Mouse (Mus musculus): Measurements from ENCODE around the gene Fat2. TPM values are rescaled to one million over a fixed set of nuclear protein-coding genes. Genes with fewer than 3 reads are reported as not detected.

Gene Fat2
- total RNA-seq, 2 experiments from 2014 or later: 0.05 TPM; not detected in 1

DNA sequence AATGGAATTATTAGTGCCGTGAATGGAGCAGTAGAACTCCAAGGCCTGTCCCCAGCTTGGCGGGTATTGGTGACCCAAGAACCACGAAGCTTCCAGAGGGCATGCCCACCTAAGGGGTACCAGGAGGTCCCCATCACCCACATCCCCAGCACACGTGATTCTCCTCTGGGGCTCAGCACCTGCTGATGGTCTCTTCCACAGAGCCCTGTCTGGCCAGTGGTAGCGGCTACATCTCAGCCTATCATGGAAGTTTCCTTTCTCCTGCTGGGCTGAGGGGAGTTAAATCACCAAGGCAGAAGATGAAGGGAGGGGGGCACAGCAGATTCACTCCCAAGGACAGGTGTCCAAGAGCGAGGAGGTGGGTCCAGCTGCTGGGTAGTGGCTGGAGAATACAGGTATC, 2.3 kb downstream of the Fat2 start:
- intact Hi-C loops (cut with DNase I): no loop called here
- no peak for DNase-seq

DNA sequence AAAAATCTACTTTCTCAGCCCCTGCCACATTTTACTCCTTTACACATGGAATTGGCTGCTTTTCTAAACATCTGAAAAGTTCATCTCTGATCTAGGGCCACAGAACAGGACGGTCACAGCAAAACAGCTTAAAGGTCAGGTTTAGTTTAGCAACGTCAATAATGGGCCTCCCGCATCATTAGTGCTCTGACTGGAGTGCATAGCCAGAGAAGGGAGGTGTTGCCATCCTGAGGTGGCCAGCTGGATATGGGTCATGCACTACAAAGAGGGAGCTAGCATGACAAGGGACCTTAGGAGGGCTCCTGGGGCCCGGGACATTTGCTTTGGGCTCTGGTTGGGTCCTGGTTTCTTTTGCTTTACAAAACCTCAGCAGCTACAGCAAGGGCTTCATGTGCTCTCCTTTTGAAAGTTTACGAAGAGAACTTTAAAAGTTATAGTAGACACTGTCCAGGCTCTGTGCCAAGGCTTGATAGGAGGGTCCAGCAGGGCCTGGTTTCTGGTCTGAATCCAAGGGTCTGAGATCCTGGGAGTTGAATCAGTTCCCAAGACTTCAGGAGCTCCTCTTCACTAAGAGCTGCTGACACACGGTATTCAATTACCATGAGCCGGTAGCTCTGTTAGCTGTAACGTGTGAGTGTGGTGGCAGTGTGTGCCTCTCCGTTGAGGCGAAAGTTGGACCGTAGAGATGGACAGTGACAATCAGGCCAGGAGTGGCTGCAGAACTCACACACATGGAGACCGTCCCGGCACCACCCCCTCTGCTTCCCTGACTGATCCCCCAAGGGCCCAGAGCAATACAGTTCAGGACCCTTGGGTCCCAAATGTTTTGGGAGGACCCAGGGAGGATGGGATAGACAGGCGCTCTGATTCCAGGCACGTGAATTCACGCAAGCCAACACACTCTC, 6.2 kb downstream of the Fat2 start:
- no peak for DNase-seq
- intact Hi-C loops (cut with DNase I): no loop called here

GRCm38 (mm10) chr11:55327558-55328409, 8.6 kb downstream of the Fat2 start:
- no peak for DNase-seq
- intact Hi-C loops (cut with DNase I): no loop called here

DNA sequence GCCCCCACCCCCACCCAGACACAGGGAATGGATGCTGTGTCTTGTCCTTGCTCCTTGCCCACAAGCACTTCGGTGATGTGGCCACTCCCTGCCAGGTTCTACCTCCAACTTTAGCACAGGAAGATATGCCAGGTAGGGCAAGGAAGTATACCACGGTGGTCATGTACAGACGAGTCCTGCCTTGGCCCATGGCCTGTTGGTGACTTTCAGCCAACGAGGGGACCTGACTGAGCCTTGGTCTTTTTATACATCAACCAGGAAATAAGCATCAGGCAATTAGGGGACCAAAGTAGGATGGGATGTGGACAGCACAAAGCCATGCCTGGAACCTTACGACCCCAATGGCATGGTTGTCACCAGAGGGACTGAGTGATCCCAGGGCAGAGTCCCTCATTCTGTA, 9.3 kb downstream of the Fat2 start:
- intact Hi-C loops (cut with DNase I): no loop called here

DNA sequence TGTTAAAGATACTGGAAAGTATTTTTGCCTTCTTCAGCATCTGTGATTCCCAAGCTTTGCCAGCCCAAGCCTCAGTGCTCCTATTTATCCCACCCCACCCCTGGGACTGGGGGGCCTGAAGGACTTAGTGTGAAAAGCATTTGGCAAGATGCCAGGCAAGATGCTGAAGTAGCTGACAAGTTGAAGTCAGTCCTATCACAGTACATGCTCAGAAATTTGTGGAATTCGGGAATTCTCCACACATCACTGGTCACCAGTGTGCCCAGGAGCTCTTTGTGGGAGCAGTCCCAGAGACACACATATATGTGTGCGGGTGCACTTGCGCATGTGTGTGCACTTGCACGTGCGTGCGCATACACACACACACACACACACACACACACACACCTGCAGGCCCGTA, 10.2 kb downstream of the Fat2 start:
- intact Hi-C loops (cut with DNase I): no loop called here
- DNase-seq: no peak

More for the DNA sequence above, 9.3 kb downstream of the Fat2 start:
- no peak for DNase-seq

- intact Hi-C loops (cut with DNase I): no loop called here
- no peak for DNase-seq
These were observed 12.5 kb downstream of the Fat2 start for GRCm38 (mm10) chr11:55323854-55324253.

- intact Hi-C loops (cut with DNase I): no loop called here
- DNase-seq: no peak
These were observed 15.4 kb downstream of the Fat2 start for GRCm38 (mm10) chr11:55320990-55321389.

DNA sequence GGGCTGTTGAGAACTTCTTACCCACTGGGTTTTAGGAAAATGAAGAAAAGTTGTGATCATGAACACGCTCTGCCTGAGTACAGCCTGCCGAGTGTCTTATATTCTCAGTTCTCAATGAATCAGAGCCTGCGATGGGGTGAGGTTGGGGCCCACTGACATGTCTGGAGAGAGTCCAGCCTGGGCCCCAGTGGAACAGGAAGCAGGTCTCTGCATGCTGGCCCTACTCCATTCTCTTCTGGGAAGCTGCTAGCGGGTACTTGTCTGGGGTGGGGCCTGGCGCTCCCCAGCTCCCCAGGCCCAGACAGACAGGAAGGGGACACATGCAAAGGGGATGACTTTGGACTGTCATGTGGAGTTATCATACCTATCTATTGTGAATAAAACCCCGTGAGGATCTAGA, 20.4 kb downstream of the Fat2 start:
- intact Hi-C loops (cut with DNase I): no loop called here
- no peak for DNase-seq

GRCm38 (mm10) chr11:55314704-55315047, 21.7 kb downstream of the Fat2 start:
- no peak for DNase-seq
- intact Hi-C loops (cut with DNase I): no loop called here

- no peak for DNase-seq
- intact Hi-C loops (cut with DNase I): no loop called here
These were observed 22.3 kb downstream of the Fat2 start for GRCm38 (mm10) chr11:55313768-55314703.

DNA sequence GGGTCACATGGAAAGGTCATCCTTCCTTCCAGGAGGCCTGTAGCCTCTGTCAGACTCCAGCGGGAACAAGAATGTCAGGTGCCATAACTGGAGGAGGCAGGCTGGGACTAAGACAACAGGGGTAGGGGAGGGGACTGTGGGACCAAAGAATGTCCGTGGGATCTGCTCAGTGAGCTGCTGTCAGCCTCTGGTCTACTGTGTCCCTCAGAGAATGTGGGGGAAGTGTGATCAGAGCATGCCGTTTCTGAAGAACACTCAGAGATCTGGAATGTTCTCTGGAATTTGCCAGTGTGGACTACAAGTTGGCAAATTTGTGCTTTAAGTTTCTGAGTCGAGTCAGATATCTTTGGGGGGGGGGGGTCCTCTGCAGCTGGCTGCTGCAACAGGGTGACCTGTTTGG, 34.0 kb downstream of the Fat2 start:
- intact Hi-C loops (cut with DNase I): no loop called here
- no peak for DNase-seq

DNA sequence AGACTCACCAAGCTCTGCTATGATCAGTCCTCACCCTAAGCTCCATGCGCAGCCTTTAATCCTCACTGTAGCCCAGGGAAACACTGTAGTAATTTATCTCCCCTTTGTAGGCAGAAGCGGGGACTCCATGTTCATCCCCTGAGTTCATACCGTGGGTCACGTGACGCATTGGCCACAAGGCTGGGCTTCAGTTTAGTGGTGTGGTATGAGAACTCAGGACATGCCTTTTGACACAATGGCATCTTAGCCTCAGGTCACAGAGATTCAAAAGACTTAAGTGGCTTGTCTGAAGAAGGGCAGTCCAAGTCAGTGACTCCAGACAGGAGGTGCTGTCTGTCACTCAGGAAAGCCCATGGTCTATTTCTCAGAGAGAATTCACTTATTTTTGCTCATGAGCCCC, 43.2 kb downstream of the Fat2 start:
- intact Hi-C loops (cut with DNase I): no loop called here
- no peak for DNase-seq

DNA sequence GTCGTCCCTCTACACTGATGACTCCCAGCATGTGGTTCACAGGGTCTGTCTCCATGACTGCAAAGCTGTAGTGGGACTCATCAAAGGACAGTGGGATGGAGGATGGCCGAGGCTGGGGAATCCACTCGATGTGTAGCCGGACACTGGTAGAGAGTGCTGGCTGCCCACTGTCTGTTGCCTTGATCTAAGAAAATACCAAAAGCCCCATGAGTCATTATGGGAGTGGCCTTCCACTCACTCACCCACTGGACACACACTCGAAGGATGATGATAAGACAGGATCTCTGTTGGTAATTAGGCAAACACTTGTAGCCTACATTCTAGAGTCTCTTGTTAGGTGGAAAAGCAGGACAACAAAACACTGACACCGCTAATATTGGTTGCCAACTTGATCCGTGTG, 44.5 kb downstream of the Fat2 start:
- intact Hi-C loops (cut with DNase I): no loop called here
- DNase-seq: no peak

GRCm38 (mm10) chr11:55289851-55290391, 46.4 kb downstream of the Fat2 start:
- intact Hi-C loops (cut with DNase I): no loop called here
- DNase-seq: no peak

DNA sequence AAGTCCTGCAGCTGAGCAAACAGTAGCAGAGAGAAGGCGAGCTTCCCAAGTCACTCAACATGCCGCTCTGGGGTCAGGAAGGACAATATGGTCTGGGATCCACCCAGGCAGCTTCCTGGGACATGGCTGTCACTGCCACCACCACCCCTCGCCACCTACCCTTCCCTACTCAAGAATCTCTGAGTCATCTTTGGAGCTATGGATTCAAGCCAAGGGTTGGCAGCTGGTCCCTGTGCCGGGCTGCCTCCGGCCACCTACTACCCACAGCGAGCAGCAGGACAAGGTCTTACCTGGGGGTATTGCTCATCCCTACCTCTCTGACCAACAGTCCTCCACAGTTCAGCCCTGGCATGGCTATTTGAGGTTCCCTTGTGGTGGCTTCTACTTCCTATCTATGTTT, 61.6 kb downstream of the Fat2 start:
- no peak for DNase-seq
- intact Hi-C loops (cut with DNase I): no loop called here

GRCm38 (mm10) chr11:55268580-55268979, 67.8 kb downstream of the Fat2 start:
- DNase-seq: no peak
- intact Hi-C loops (cut with DNase I): no loop called here

DNA sequence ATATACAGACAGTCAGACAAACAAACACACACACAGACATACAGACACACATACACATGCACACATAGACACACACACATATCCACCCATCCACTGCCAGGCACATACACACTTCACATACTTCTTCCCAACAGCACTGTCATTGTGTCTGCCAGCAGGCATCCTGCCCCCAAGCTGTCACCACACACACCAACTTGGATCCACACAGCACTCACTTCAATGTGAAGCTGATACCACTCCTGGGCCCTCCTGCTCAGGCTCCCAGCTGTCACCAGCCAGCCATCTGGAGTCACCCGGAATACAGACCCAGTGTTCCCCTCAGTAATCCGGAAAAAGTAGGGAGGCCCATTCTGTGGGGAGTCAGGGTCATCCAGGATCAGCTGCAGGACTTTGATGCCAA, 70.7 kb downstream of the Fat2 start:
- intact Hi-C loops (cut with DNase I): no loop called here
- DNase-seq: no peak

DNA sequence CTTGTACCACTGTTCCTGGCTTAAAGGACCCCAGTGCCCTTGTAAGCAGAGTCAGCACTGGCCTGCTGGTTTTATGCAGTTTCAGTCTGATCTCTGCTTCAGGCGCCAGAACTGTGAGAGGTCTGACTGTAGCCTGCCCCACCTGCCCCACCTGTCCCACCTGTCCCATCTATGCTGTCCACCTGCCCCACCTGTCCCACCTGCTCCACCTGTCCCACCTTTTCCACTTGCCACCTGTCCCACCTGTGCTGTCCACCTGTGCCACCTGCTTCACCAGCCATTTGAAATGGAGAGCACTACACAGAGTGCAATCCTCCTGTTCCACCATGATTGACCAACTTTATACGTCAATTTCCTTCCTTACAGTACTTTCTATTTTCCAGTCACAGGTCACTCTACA, 72.0 kb downstream of the Fat2 start:
- no peak for DNase-seq
- intact Hi-C loops (cut with DNase I): no loop called here

DNA sequence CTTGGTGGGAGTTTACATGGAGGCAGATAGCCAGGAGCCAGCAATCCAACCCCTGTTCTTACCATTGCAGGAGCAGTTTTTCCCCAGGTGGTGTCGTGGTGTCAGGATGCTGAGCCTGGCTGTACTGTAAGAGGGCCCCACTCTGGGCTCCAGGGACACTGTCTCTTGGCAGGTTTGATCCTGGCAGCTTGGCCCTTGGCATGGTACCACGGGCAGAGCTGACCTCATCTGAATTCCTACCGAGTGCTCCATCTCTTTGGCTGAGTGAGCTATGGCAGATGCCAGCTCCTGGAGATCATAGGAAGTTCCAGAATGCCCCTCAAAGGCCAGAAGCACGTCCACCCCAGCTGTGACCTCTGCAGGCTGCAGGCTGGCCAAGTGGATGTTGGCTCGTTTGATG, 74.4 kb downstream of the Fat2 start:
- intact Hi-C loops (cut with DNase I): loop anchor here (2.0 kb wide), 2 partner anchors 119 to 125 kb away; no protein-coding TSS in a partner anchor
- peak; percentile 68 to 76 for DNase-seq

DNA sequence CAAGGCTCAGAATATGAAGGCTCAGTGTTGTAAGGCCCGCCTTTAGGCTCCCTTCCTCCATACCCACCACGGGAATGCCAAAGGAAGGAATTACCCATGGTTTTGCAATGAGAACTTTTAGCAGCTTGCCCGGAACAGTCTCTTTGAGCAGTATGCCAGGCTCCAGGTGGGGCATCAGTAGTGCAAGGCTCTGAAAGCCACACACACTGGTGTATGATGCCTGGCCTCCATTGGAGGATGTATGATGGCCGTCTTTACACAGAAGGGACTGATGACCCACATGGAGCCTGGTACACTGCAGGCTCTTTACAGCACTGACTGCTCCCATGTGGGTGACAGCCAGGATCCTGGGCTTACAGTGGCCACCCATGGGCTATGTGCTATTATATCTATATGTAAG, 75.3 kb downstream of the Fat2 start:
- DNase-seq: no peak
- intact Hi-C loops (cut with DNase I): loop anchor here (2.0 kb wide), 1 partner anchor 126 kb away; no protein-coding TSS in a partner anchor
